Comparison of ENCODE assay signal across 22 mouse cellular contexts in genomic region chr6:91118526-91118925, GRCm38 (mm10).
"Had no signal": no experiment of that assay in that cellular context is flagged by ENCODE, and none has a peak within 500 bp of the region (broad histone marks: within the 10 kb centered on the region; RNA-seq: fewer than 3 reads in every experiment).

No protein-coding gene starts in this region.

- H3K27me3 ChIP-seq: heart, embryonic 15.5 days; hindbrain, embryonic 13.5 days; hindbrain, embryonic 15.5 days had no signal

- H3K27ac ChIP-seq: heart, adult 2 months; heart, embryonic 13.5 days; heart, embryonic 15.5 days; hindbrain, embryonic 13.5 days; kidney, postnatal 0 days; limb, embryonic 13.5 days; limb, embryonic 15.5 days; liver, embryonic 12.5 days; liver, embryonic 14.5 days had no signal

- ATAC-seq: forebrain, postnatal 0 days; hindbrain, postnatal 0 days; intestine, embryonic 16.5 days; liver, embryonic 12.5 days had no signal

- H3K9ac ChIP-seq: heart, embryonic 15.5 days; hindbrain, embryonic 15.5 days; limb, embryonic 13.5 days; limb, embryonic 15.5 days had no signal

- DNase-seq: forebrain, postnatal 0 days; gastrocnemius, postnatal 14 days; gastrocnemius, postnatal 36 days; heart, adult 11 months; heart, adult 2 months; heart, postnatal 14 days; heart, postnatal 36 days; layer of hippocampus, adult 9-11 months; layer of hippocampus, postnatal 36 days; left cerebral cortex, postnatal 4 days had no signal

- H3K4me3 ChIP-seq: heart, adult 2 months; heart, embryonic 13.5 days; heart, embryonic 15.5 days; hindbrain, embryonic 13.5 days; hindbrain, embryonic 15.5 days; limb, embryonic 13.5 days; limb, embryonic 15.5 days; liver, embryonic 12.5 days had no signal

- H3K9me3 ChIP-seq: heart, embryonic 13.5 days; heart, embryonic 15.5 days; hindbrain, embryonic 13.5 days; hindbrain, embryonic 15.5 days; limb, embryonic 15.5 days had no signal

- H3K36me3 ChIP-seq: heart, embryonic 13.5 days; heart, embryonic 15.5 days; hindbrain, embryonic 13.5 days; hindbrain, embryonic 15.5 days; limb, embryonic 13.5 days; limb, embryonic 15.5 days had no signal

- H3K4me2 ChIP-seq: heart, embryonic 11.5 days; heart, embryonic 13.5 days; heart, embryonic 15.5 days; limb, embryonic 13.5 days; limb, embryonic 15.5 days had no signal
